ENCODE assay signal across 8 mouse cellular contexts in genomic region chr16:10993032-10993744, GRCm38 (mm10).
DNase-seq lines count a peak whose midpoint lies in the region; ATAC-seq and TF ChIP-seq lines count a peak whose summit lies in the region.

No protein-coding gene starts in this region.

- no peak for TF ChIP-seq EP300 in CH12.LX (IDR thresholded peaks at IDR 0.05; ENCODE audit: low read length)

- peak overlapping the region; percentile 82 to 96 (median 86) for H3K4me3 ChIP-seq in CH12.LX (replicated peaks in 1 of 3; ENCODE audit: low read depth in 2 of 3, low read length in 2 of 3, poor library complexity in 1 of 3)
- H3K4me3 ChIP-seq in forebrain, embryonic 10.5 days, result peak overlapping the region; percentile 85
- H3K4me3 ChIP-seq in heart, embryonic 15.5 days, result peak overlapping the region; percentile 85
- peak overlapping the region; percentile 74 for H3K4me3 ChIP-seq in liver, embryonic 15.5 days (replicated peaks)
- H3K4me3 ChIP-seq in neural tube, embryonic 11.5 days (ENCODE audit: low read depth, low read length), result peak overlapping the region; percentile 41
- H3K4me3 ChIP-seq in stomach, embryonic 16.5 days (replicated peaks; ENCODE audit: low read length), result peak overlapping the region; percentile 88

- no peak for TF ChIP-seq CTCF in CH12.LX (conservative IDR thresholded peaks at IDR 0.05 in 1 of 2, IDR thresholded peaks at IDR 0.05 in 1 of 2; ENCODE audit: low read depth in 2 of 2, low read length in 2 of 2)

- no peaks in the 10 kb centered on the region for H3K27me3 ChIP-seq in CH12.LX (replicated peaks)
- 0 out of 2 replicates have a peak, but pooled peaks cover 6% of the 10 kb centered on the region for H3K27me3 ChIP-seq in forebrain, embryonic 10.5 days (ENCODE audit: poor library complexity, severe bottlenecking)
- no peaks in the 10 kb centered on the region for H3K27me3 ChIP-seq in heart, embryonic 15.5 days
- H3K27me3 ChIP-seq in liver, embryonic 15.5 days, result no peaks in the 10 kb centered on the region
- H3K27me3 ChIP-seq in neural tube, embryonic 11.5 days (ENCODE audit: control insufficient read depth, insufficient read depth, low read length), result no peaks in the 10 kb centered on the region
- no peaks in the 10 kb centered on the region for H3K27me3 ChIP-seq in stomach, embryonic 16.5 days (ENCODE audit: control insufficient read depth, insufficient read depth, low read length)

- peaks cover 12 to 30% of the 10 kb centered on the region in 2 experiments for H3K36me3 ChIP-seq in CH12.LX (replicated peaks in 1 of 2; ENCODE audit: control insufficient read depth in 1 of 2, insufficient read depth in 1 of 2, low read length in 1 of 2)
- peaks cover 23% of the 10 kb centered on the region for H3K36me3 ChIP-seq in forebrain, embryonic 10.5 days (replicated peaks)
- H3K36me3 ChIP-seq in heart, embryonic 15.5 days, result 0 out of 2 replicates have a peak, but pooled peaks cover 6% of the 10 kb centered on the region
- no peaks in the 10 kb centered on the region for H3K36me3 ChIP-seq in liver, embryonic 15.5 days (replicated peaks)
- H3K36me3 ChIP-seq in neural tube, embryonic 11.5 days (ENCODE audit: control insufficient read depth, insufficient read depth, low read length), result no peaks in the 10 kb centered on the region
- no peaks in the 10 kb centered on the region for H3K36me3 ChIP-seq in stomach, embryonic 16.5 days (ENCODE audit: control insufficient read depth, insufficient read depth, low read length)

- H3K9me3 ChIP-seq in CH12.LX (replicated peaks; ENCODE audit: low read length), result peaks cover 3% of the 10 kb centered on the region
- H3K9me3 ChIP-seq in forebrain, embryonic 10.5 days, result peaks cover 16% of the 10 kb centered on the region
- H3K9me3 ChIP-seq in heart, embryonic 15.5 days (replicated peaks), result no peaks in the 10 kb centered on the region
- H3K9me3 ChIP-seq in liver, embryonic 15.5 days (replicated peaks), result no peaks in the 10 kb centered on the region
- H3K9me3 ChIP-seq in neural tube, embryonic 11.5 days (ENCODE audit: control insufficient read depth, low read length), result 0 out of 2 replicates have a peak, but pooled peaks cover 5% of the 10 kb centered on the region
- H3K9me3 ChIP-seq in stomach, embryonic 16.5 days (replicated peaks; ENCODE audit: control insufficient read depth, low read length), result 0 out of 2 replicates have a peak, but pooled peaks cover 5% of the 10 kb centered on the region

- peaks cover 47% of the 10 kb centered on the region for H3K79me2 ChIP-seq in CH12.LX (replicated peaks; ENCODE audit: control insufficient read depth, extremely low read depth, insufficient read depth, poor library complexity, severe bottlenecking)

- TF ChIP-seq RAD21 in CH12.LX (IDR thresholded peaks at IDR 0.05; ENCODE audit: low read depth, low read length), result no peak

- 0 out of 2 replicates have a peak overlapping the region, but pooled peaks have one; percentile 42 for H3K4me2 ChIP-seq in CH12.LX (ENCODE audit: insufficient read depth, low read depth, poor library complexity, severe bottlenecking)
- H3K4me2 ChIP-seq in heart, embryonic 15.5 days, result peak overlapping the region; percentile 86
- peak overlapping the region; percentile 98 for H3K4me2 ChIP-seq in liver, embryonic 15.5 days
- peak overlapping the region; percentile 65 for H3K4me2 ChIP-seq in neural tube, embryonic 11.5 days (ENCODE audit: low read depth)
- H3K4me2 ChIP-seq in stomach, embryonic 16.5 days (ENCODE audit: low read depth, low read length), result peak overlapping the region; percentile 64

- peak overlapping the region; percentile 38 for H3K27ac ChIP-seq in CH12.LX (ENCODE audit: insufficient read depth, low read depth)
- peak overlapping the region; percentile 93 for H3K27ac ChIP-seq in forebrain, embryonic 10.5 days
- peak overlapping the region; percentile 86 for H3K27ac ChIP-seq in heart, embryonic 15.5 days
- peak overlapping the region; percentile 81 for H3K27ac ChIP-seq in liver, embryonic 15.5 days (replicated peaks)
- no peak overlapping the region for H3K27ac ChIP-seq in neural tube, embryonic 11.5 days (ENCODE audit: low read depth, low read length)
- H3K27ac ChIP-seq in stomach, embryonic 16.5 days (ENCODE audit: low read length), result peak overlapping the region; percentile 88

- in situ Hi-C loops in CH12.LX (cut with MboI; ENCODE audit: low pct_ligation_motif_present, low pct_unique_long_range_greater_than_20kb, low sequenced_read_pairs), result no loop called here

- dilution Hi-C loops in CH12.LX (cut with MboI; ENCODE audit: extremely low pct_ligation_motif_present, extremely low pct_unique_long_range_greater_than_20kb, low sequenced_read_pairs), result no loop called here

- WGBS in forebrain, embryonic 10.5 days, result 9% methylated on average over 35 of the region's 35 CpGs
- WGBS in heart, embryonic 15.5 days, result 10% methylated on average over 35 of the region's 35 CpGs
- WGBS in liver, embryonic 15.5 days (ENCODE audit: insufficient replicate concordance), result 9% methylated on average over 35 of the region's 35 CpGs
- WGBS in neural tube, embryonic 11.5 days, result 10% methylated on average over 34 of the region's 35 CpGs
- 7% methylated on average over 35 of the region's 35 CpGs for WGBS in stomach, embryonic 16.5 days

- ATAC-seq in heart, embryonic 15.5 days (replicated peaks; ENCODE audit: insufficient number of reproducible peaks, insufficient read depth, low FRiP score, low read depth), result peak; percentile 99
- peak; percentile 92 for ATAC-seq in liver, embryonic 15.5 days (ENCODE audit: insufficient read depth)
- peak; percentile 91 for ATAC-seq in neural tube, embryonic 11.5 days (ENCODE audit: insufficient read depth, low FRiP score, low TSS enrichment)
- peak; percentile 98 for ATAC-seq in stomach, embryonic 16.5 days (ENCODE audit: insufficient read depth, low FRiP score)

- peak overlapping the region; percentile 96 for H3K9ac ChIP-seq in CH12.LX (ENCODE audit: insufficient read depth, low read depth)
- peak overlapping the region; percentile 91 for H3K9ac ChIP-seq in heart, embryonic 15.5 days
- peak overlapping the region; percentile 82 for H3K9ac ChIP-seq in liver, embryonic 15.5 days
- H3K9ac ChIP-seq in neural tube, embryonic 11.5 days (ENCODE audit: low read length), result peak overlapping the region; percentile 53
- H3K9ac ChIP-seq in stomach, embryonic 16.5 days (ENCODE audit: low read length), result peak overlapping the region; percentile 91

- no peak; the same call in 1 of the 2 replicates for TF ChIP-seq POLR2A in CH12.LX (IDR thresholded peaks at IDR 0.05; ENCODE audit: low read depth, low read length)

- H3K4me1 ChIP-seq in CH12.LX (ENCODE audit: control insufficient read depth in 1 of 2, insufficient read depth in 2 of 2), result peaks cover 19 to 52% of the 10 kb centered on the region in 2 experiments
- H3K4me1 ChIP-seq in forebrain, embryonic 10.5 days, result peaks cover 19% of the 10 kb centered on the region
- H3K4me1 ChIP-seq in heart, embryonic 15.5 days (replicated peaks), result peaks cover 23% of the 10 kb centered on the region
- peaks cover 34% of the 10 kb centered on the region for H3K4me1 ChIP-seq in liver, embryonic 15.5 days (replicated peaks)
- H3K4me1 ChIP-seq in neural tube, embryonic 11.5 days (ENCODE audit: control insufficient read depth, insufficient read depth, low read length), result no peaks in the 10 kb centered on the region
- peaks cover 17% of the 10 kb centered on the region for H3K4me1 ChIP-seq in stomach, embryonic 16.5 days (ENCODE audit: control insufficient read depth, insufficient read depth, low read length)

- DNase-seq in CH12.LX (ENCODE audit: extremely low read depth), result peak; percentile 98
- peak; percentile 88 for DNase-seq in c-Kit-positive CD71-negative TER-119-negative erythroid progenitor cells, embryonic 14.5 days (ENCODE audit: low read depth)
- peak; percentile 96 for DNase-seq in forebrain, embryonic 10.5 days (ENCODE audit: extremely low spot score, low spot score)
- DNase-seq in kidney, postnatal 14 days, result peak; percentile 96
- DNase-seq in neural tube, embryonic 11.5 days (ENCODE audit: low spot score), result peak; percentile 93

TF ChIP-seq in CH12.LX, 34 proteins besides CTCF, POLR2A, EP300 and RAD21 (continues in another document):
- TF ChIP-seq MAFK (IDR thresholded peaks at IDR 0.05; ENCODE audit: insufficient replicate concordance, low read length) (no peak), TCF12 (IDR thresholded peaks at IDR 0.05; ENCODE audit: low read depth, low read length) (peak; percentile 91), ETS1 (conservative IDR thresholded peaks at IDR 0.05; ENCODE audit: low read depth, low read length) (no peak), MYC (IDR thresholded peaks at IDR 0.05; ENCODE audit: low read depth, low read length) (no peak; the same call in 1 of the 2 replicates), SIN3A (IDR thresholded peaks at IDR 0.05; ENCODE audit: low read length) (no peak), JUND (conservative IDR thresholded peaks at IDR 0.05; ENCODE audit: low read depth, low read length) (no peak), MAX (IDR thresholded peaks at IDR 0.05; ENCODE audit: low read length) (no peak), TBP (conservative IDR thresholded peaks at IDR 0.05; ENCODE audit: low read depth, low read length) (peak; percentile 14; the same call in 1 of the 2 replicates), RCOR1 (conservative IDR thresholded peaks at IDR 0.05; ENCODE audit: low read depth, low read length) (no peak), NELFE (IDR thresholded peaks at IDR 0.05; ENCODE audit: low read depth, low read length) (peak; percentile 88; the same call in 1 of the 2 replicates), ELF1 (IDR thresholded peaks at IDR 0.05; ENCODE audit: low read depth, low read length) (no peak; the same call in 1 of the 2 replicates), NRF1 (IDR thresholded peaks at IDR 0.05; ENCODE audit: low read depth, low read length) (peak; percentile 47; the same call in 1 of the 2 replicates), CHD2 (IDR thresholded peaks at IDR 0.05; ENCODE audit: low read length) (no peak), USF1 (IDR thresholded peaks at IDR 0.05; ENCODE audit: low read depth, low read length) (no peak), HCFC1 (IDR thresholded peaks at IDR 0.05; ENCODE audit: low read depth, low read length) (no peak; the same call in 1 of the 2 replicates), ZC3H11A (IDR thresholded peaks at IDR 0.05; ENCODE audit: low read depth, low read length) (no peak), SMC3 (IDR thresholded peaks at IDR 0.05; ENCODE audit: low read depth, low read length) (no peak; the same call in 1 of the 2 replicates), IRF4 (IDR thresholded peaks at IDR 0.05; ENCODE audit: low read depth, low read length) (peak; percentile 58), E2F4 (IDR thresholded peaks at IDR 0.05; ENCODE audit: insufficient replicate concordance, low read depth, low read length) (no peak), GABPA (IDR thresholded peaks at IDR 0.05; ENCODE audit: insufficient replicate concordance, low read depth, low read length) (no peak), USF2 (conservative IDR thresholded peaks at IDR 0.05; ENCODE audit: low read depth, low read length) (no peak), MXI1 (IDR thresholded peaks at IDR 0.05; ENCODE audit: low read depth, low read length) (peak; percentile 42; the same call in 1 of the 2 replicates), ZKSCAN1 (IDR thresholded peaks at IDR 0.05; ENCODE audit: borderline replicate concordance, low read depth, low read length) (no peak)

Comparison
In these comparisons a context has a peak if more than half of its experiments do, and no peak if none do; other contexts are left out.
1. H3K4me2 ChIP-seq: peak in every context shown above with its lines; median percentile 98 in liver, embryonic 15.5 days; 86 in heart, embryonic 15.5 days; 65 in neural tube, embryonic 11.5 days; 64 in stomach, embryonic 16.5 days; 42 in CH12.LX.